Mouse (Mus musculus): Measurements from ENCODE around the gene 1190002N15Rik. TPM values are rescaled to one million over a fixed set of nuclear protein-coding genes. Genes with fewer than 3 reads are reported as not detected.

The 1190002N15Rik gene
- total RNA-seq, 1 experiment: 24.9 TPM

DNA sequence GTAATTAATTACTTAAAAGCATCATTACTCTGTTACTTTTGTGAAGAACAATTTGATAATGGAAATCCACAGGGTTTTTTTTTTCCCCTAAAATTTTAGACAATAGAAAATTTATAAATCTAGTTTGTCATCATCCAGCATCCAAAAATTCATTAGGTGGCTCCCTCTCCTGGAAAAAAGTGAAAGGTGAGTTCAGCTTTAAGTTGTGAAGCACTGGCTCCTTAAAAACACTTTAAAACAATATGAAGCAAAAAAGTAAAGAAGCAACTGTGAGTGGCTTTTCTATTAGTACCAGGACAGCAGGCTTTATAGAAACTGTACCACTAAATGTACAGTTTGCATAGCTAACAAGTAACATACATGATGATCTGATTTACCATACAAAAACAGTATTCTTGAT lies 3.1 kb downstream of the 1190002N15Rik start:
- Histone ChIP-seq H3K9me3 (ENCODE audit: control insufficient read depth, insufficient read depth, low read depth, low read length) (no peaks in the 10 kb centered on the region), H3K4me1 (ENCODE audit: control insufficient read depth in 2 of 2, insufficient read depth in 2 of 2, low read length in 2 of 2, poor library complexity in 1 of 2) (peaks cover 2 to 4% of the 10 kb centered on the region in 2 experiments; a peak in 2 of 4 replicates), H3K4me3 (ENCODE audit: insufficient read depth in 1 of 2, low read depth in 1 of 2, low read length in 2 of 2, poor library complexity in 1 of 2, severe bottlenecking in 1 of 2) (no peak overlapping the region), H3K9ac (ENCODE audit: insufficient read depth, low read depth, low read length, poor library complexity, severe bottlenecking) (no peak overlapping the region), H3K36me3 (ENCODE audit: control insufficient read depth, insufficient read depth, low read length, poor library complexity, severe bottlenecking) (no peaks in the 10 kb centered on the region), H3K27ac (ENCODE audit: insufficient read depth, low read depth, low read length, poor library complexity, severe bottlenecking) (no peak overlapping the region)
- TF ChIP-seq ZC3H11A (IDR thresholded peaks at IDR 0.05; ENCODE audit: borderline replicate concordance, low read depth, low read length): no peak
- TF ChIP-seq CHD2 (IDR thresholded peaks at IDR 0.05; ENCODE audit: low read depth, low read length): no peak
- TF ChIP-seq MAFK (IDR thresholded peaks at IDR 0.05; ENCODE audit: insufficient read depth, low read depth, low read length): no peak
- TF ChIP-seq ZNF384 (IDR thresholded peaks at IDR 0.05; ENCODE audit: low read depth, low read length): no peak
- no peak for TF ChIP-seq HCFC1 (IDR thresholded peaks at IDR 0.05; ENCODE audit: borderline replicate concordance, insufficient read depth, low read length)
- in situ Hi-C loops (cut with MboI; ENCODE audit: low sequenced_read_pairs in 2 of 2, unreplicated experiment in 2 of 2): no loop called here
- no peak for DNase-seq (ENCODE audit: low read depth, low spot score)

DNA sequence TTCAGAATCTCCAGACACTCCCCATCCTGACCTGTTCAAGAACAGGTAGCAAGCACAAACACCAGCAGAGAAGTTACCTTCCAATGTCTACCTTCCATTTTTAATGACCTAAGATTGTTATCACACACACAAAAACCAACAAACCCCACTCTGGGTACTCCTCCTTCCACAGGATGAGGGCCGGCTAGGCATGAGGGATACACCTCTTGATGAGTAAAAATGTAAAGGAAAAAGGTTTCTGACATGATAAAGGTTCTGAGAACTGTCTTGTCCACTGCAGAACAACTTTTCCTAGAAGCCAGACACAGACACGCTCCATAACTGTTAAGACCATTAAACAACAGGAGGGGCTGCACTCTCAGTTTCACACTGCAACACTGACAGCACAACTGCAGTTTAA lies 3.7 kb downstream of the 1190002N15Rik start:
- TF ChIP-seq CHD2 (IDR thresholded peaks at IDR 0.05; ENCODE audit: low read depth, low read length) (no peak), MAFK (IDR thresholded peaks at IDR 0.05; ENCODE audit: insufficient read depth, low read depth, low read length) (no peak), HCFC1 (IDR thresholded peaks at IDR 0.05; ENCODE audit: borderline replicate concordance, insufficient read depth, low read length) (no peak), ZNF384 (IDR thresholded peaks at IDR 0.05; ENCODE audit: low read depth, low read length) (no peak), ZC3H11A (IDR thresholded peaks at IDR 0.05; ENCODE audit: borderline replicate concordance, low read depth, low read length) (no peak)

DNA sequence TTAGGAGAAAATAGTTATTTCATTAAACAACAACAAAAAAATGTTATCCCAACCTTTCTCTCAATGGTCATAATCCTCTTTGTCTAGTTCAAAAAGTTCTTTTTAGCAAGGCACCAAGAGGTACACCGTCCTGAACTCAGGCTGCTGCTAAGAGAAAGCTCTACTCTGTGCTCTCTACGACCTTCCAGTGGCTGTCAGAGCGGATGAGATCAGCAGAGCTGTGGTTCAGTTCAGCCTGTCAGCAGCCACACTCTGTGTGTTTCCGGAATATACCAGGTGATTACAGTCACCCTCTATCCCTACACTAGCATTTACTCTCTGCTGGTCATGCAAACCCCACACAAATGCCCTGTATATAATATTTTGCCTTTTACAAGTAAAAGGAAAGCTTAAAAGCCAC lies 4.2 kb downstream of the 1190002N15Rik start:
- Histone ChIP-seq H3K36me3 (ENCODE audit: control insufficient read depth, insufficient read depth, low read length, poor library complexity, severe bottlenecking) (no peaks in the 10 kb centered on the region), H3K4me3 (ENCODE audit: insufficient read depth in 1 of 2, low read depth in 1 of 2, low read length in 2 of 2, poor library complexity in 1 of 2, severe bottlenecking in 1 of 2) (no peak overlapping the region), H3K27ac (ENCODE audit: insufficient read depth, low read depth, low read length, poor library complexity, severe bottlenecking) (no peak overlapping the region), H3K9ac (ENCODE audit: insufficient read depth, low read depth, low read length, poor library complexity, severe bottlenecking) (peak overlapping the region; percentile 8; the same call in 1 of the 2 replicates), H3K4me1 (ENCODE audit: control insufficient read depth in 2 of 2, insufficient read depth in 2 of 2, low read length in 2 of 2, poor library complexity in 1 of 2) (peaks cover 0 to 2% of the 10 kb centered on the region in 2 experiments; a peak in 1 of 4 replicates), H3K9me3 (ENCODE audit: control insufficient read depth, insufficient read depth, low read depth, low read length) (no peaks in the 10 kb centered on the region)
- TF ChIP-seq CHD2 (IDR thresholded peaks at IDR 0.05; ENCODE audit: low read depth, low read length): no peak
- no peak for TF ChIP-seq ZC3H11A (IDR thresholded peaks at IDR 0.05; ENCODE audit: borderline replicate concordance, low read depth, low read length)
- TF ChIP-seq MAFK (IDR thresholded peaks at IDR 0.05; ENCODE audit: insufficient read depth, low read depth, low read length): no peak
- TF ChIP-seq ZNF384 (IDR thresholded peaks at IDR 0.05; ENCODE audit: low read depth, low read length): no peak
- TF ChIP-seq HCFC1 (IDR thresholded peaks at IDR 0.05; ENCODE audit: borderline replicate concordance, insufficient read depth, low read length): no peak
- DNase-seq (ENCODE audit: low read depth, low spot score): no peak
- in situ Hi-C loops (cut with MboI; ENCODE audit: low sequenced_read_pairs in 2 of 2, unreplicated experiment in 2 of 2): no loop called here

More for the DNA sequence above, 3.7 kb downstream of the 1190002N15Rik start:
- H3K4me3 ChIP-seq (ENCODE audit: insufficient read depth in 1 of 2, low read depth in 1 of 2, low read length in 2 of 2, poor library complexity in 1 of 2, severe bottlenecking in 1 of 2): no peak overlapping the region
- no peak for DNase-seq (ENCODE audit: low read depth, low spot score)
- H3K4me1 ChIP-seq (ENCODE audit: control insufficient read depth in 2 of 2, insufficient read depth in 2 of 2, low read length in 2 of 2, poor library complexity in 1 of 2): peaks cover 0 to 2% of the 10 kb centered on the region in 2 experiments; a peak in 1 of 4 replicates
- in situ Hi-C loops (cut with MboI; ENCODE audit: low sequenced_read_pairs in 2 of 2, unreplicated experiment in 2 of 2): no loop called here
- H3K9ac ChIP-seq (ENCODE audit: insufficient read depth, low read depth, low read length, poor library complexity, severe bottlenecking): no peak overlapping the region
- no peaks in the 10 kb centered on the region for H3K36me3 ChIP-seq (ENCODE audit: control insufficient read depth, insufficient read depth, low read length, poor library complexity, severe bottlenecking)
- H3K9me3 ChIP-seq (ENCODE audit: control insufficient read depth, insufficient read depth, low read depth, low read length): no peaks in the 10 kb centered on the region
- no peak overlapping the region for H3K27ac ChIP-seq (ENCODE audit: insufficient read depth, low read depth, low read length, poor library complexity, severe bottlenecking)

DNA sequence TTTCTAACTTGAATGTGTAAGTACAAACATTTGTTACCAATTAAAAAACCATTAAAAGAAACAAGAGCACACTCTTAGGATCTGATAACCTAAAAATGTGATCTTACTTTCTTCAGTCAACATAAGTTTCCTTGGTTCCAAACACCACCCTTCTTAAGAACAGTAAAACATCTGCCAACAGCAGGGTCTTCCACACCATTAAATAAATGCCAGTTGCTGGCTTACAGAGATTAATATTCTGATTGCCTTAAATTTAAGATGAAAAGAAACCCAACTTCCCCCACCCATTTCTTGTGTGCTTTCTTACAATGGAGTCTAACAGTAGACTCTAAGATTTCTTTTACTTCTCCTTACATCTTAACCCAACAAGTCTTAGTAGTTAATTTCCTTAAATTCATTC lies 7.9 kb downstream of the 1190002N15Rik start:
- H3K9me3 ChIP-seq (ENCODE audit: control insufficient read depth, insufficient read depth, low read depth, low read length): no peaks in the 10 kb centered on the region
- no peak for DNase-seq (ENCODE audit: low read depth, low spot score)
- TF ChIP-seq ZNF384 (IDR thresholded peaks at IDR 0.05; ENCODE audit: low read depth, low read length) (no peak), HCFC1 (IDR thresholded peaks at IDR 0.05; ENCODE audit: borderline replicate concordance, insufficient read depth, low read length) (no peak), CHD2 (IDR thresholded peaks at IDR 0.05; ENCODE audit: low read depth, low read length) (no peak), ZC3H11A (IDR thresholded peaks at IDR 0.05; ENCODE audit: borderline replicate concordance, low read depth, low read length) (no peak), MAFK (IDR thresholded peaks at IDR 0.05; ENCODE audit: insufficient read depth, low read depth, low read length) (no peak)
- H3K27ac ChIP-seq (ENCODE audit: insufficient read depth, low read depth, low read length, poor library complexity, severe bottlenecking): no peak overlapping the region
- H3K9ac ChIP-seq (ENCODE audit: insufficient read depth, low read depth, low read length, poor library complexity, severe bottlenecking): no peak overlapping the region
- peaks cover 0 to 2% of the 10 kb centered on the region in 2 experiments; a peak in 1 of 4 replicates for H3K4me1 ChIP-seq (ENCODE audit: control insufficient read depth in 2 of 2, insufficient read depth in 2 of 2, low read length in 2 of 2, poor library complexity in 1 of 2)
- in situ Hi-C loops (cut with MboI; ENCODE audit: low sequenced_read_pairs in 2 of 2, unreplicated experiment in 2 of 2): no loop called here
- no peaks in the 10 kb centered on the region for H3K36me3 ChIP-seq (ENCODE audit: control insufficient read depth, insufficient read depth, low read length, poor library complexity, severe bottlenecking)
- H3K4me3 ChIP-seq (ENCODE audit: insufficient read depth in 1 of 2, low read depth in 1 of 2, low read length in 2 of 2, poor library complexity in 1 of 2, severe bottlenecking in 1 of 2): no peak overlapping the region

Measured in ES-E14 (cell line).